Mouse (Mus musculus) hindbrain, embryonic 15.5 days (tissue): ENCODE measurements around the gene Ntf5. TPM values are rescaled to one million over a fixed set of nuclear protein-coding genes. Genes with fewer than 3 reads are reported as not detected.
A peak's percentile ranks its signal among the peaks of the same experiment; 100 is the strongest.

ENCODE experiments used
- ATAC-seq: fragments of 200-750 bp; cut with Nextera tagmentation; 2 replicates; pipeline ENCODE4 v1.8.0; 2017; ENCODE audit warnings: low read depth, moderate number of reproducible peaks, moderate TSS enrichment; ENCODE audit not compliant: low FRiP score
- H3K27ac ChIP-seq: fragments of 300-500 bp; sonication (generic); replicated peaks from 2 replicates; pipeline ENCODE4 v1.5.1; 2015; ENCODE audit warnings: mild to moderate bottlenecking, inconsistent platforms
- H3K27me3 ChIP-seq: fragments of 300-500 bp; sonication (generic); 2 replicates; pipeline ENCODE4 v1.6.1; 2015; ENCODE audit warnings: control low read depth, inconsistent platforms
- H3K36me3 ChIP-seq: fragments of 300-500 bp; sonication (generic); 2 replicates; pipeline ENCODE4 v1.6.1; 2015; ENCODE audit warnings: control low read depth, inconsistent platforms
- H3K4me1 ChIP-seq: fragments of 300-500 bp; sonication (generic); replicated peaks from 2 replicates; pipeline ENCODE4 v1.6.1; 2015; ENCODE audit warnings: control low read depth, inconsistent platforms
- H3K4me2 ChIP-seq: fragments of 300-500 bp; sonication (generic); 2 replicates; pipeline ENCODE4 v1.6.1; 2015; ENCODE audit warnings: moderate library complexity, mild to moderate bottlenecking, inconsistent platforms
- H3K4me3 ChIP-seq: fragments of 300-500 bp; sonication (generic); 2 replicates; pipeline ENCODE4 v1.5.1; 2015; ENCODE audit warnings: mild to moderate bottlenecking, inconsistent platforms
- H3K9ac ChIP-seq: fragments of 300-500 bp; sonication (generic); 2 replicates; pipeline ENCODE4 v1.6.1; 2015; ENCODE audit warnings: inconsistent platforms
- H3K9me3 ChIP-seq: fragments of 300-500 bp; sonication (generic); 2 replicates; pipeline ENCODE4 v1.6.1; 2016; ENCODE audit warnings: control low read depth, inconsistent platforms
- WGBS: fragments of 180-500 bp; shearing (Covaris S2); methylation state at CpG from one replicate; pipeline ENCODE4 v1.1.7; 2015; 5-methylcytosine and 5-hydroxymethylcytosine counted together
- polyA plus RNA-seq: library from polyadenylated mRNA; unstranded; fragments of >200 nt; fragmentation: Nextera tagmentation; extraction: Ambion mirVana; gene quantifications from 2 replicates; pipeline ENCODE4 v1.2.1, GENCODE M21; 2015

Gene Ntf5
- polyA plus RNA-seq, 1 experiment from 2014 or later, result 0.17 TPM

DNA sequence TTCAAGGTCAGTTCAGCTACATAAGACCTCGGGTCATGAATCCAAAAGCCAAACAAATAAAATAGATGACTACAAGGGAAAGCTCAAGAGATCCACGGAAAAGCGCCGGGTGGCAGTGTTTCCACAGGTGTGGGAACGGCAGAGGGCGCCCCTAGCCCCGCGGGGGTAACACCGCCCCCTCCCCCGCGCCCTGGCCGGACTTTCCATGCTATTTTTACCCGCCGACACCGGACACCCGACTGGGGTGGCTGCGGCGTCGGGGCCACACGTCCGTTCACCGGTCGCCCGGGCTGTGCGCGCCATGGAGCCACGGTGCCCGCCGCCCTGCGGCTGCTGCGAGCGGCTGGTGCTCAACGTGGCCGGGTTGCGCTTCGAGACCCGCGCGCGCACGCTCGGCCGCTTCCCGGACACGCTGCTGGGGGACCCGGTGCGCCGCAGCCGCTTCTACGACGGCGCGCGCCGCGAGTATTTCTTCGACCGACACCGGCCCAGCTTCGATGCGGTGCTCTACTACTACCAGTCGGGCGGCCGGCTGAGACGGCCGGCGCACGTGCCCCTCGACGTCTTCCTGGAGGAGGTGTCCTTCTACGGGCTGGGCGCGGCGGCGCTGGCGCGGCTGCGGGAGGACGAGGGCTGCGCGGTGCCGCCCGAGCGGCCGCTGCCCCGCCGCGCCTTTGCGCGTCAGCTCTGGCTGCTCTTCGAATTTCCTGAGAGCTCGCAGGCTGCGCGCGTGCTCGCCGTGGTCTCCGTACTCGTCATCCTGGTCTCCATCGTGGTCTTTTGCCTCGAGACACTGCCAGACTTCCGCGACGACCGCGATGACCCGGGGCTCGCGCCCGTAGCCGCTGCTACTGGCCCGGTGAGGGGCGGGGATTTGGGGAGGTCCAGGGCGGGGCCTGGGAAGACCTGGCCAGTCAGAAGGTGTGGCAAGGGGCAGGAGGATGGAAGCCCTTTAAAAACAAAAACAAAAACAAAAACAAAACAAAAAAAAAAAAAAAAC, 7.0 kb upstream of the Ntf5 start:
- Histone ChIP-seq H3K9me3 (no peaks in the 10 kb centered on the region), H3K36me3 (no peaks in the 10 kb centered on the region), H3K4me3 (peak overlapping the region; percentile 29), H3K27me3 (peaks cover 68% of the 10 kb centered on the region), H3K4me1 (peaks cover 8% of the 10 kb centered on the region; the same call in 1 of the 2 replicates), H3K27ac (no peak overlapping the region), H3K9ac (no peak overlapping the region), H3K4me2 (peak overlapping the region; percentile 51)
- 2% methylated on average over 105 of the region's 114 CpGs for WGBS
- ATAC-seq, result no peak

DNA sequence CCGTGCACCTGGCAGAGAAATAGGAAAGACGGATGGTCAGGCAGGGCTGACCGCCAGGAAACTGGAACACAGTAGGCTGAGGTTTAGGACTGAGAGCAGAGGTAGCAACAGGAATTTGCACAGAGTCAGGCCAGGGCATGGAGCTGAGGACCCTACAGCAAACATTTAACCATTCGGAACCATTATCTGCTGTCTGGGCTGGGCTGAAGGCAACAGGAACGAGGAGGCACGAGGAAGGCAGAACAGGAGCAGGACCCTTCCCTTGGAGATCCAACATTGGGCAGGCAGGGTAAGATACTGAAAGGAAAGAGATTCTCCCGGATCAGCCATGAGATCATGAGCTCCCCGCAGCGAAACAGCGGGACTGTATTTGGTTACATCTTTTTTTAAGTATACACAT, 5.7 kb upstream of the Ntf5 start:
- 84% methylated on average over 10 of the region's 10 CpGs for WGBS
- Histone ChIP-seq H3K9ac (no peak overlapping the region), H3K27ac (no peak overlapping the region), H3K27me3 (peaks cover 77% of the 10 kb centered on the region), H3K9me3 (no peaks in the 10 kb centered on the region), H3K4me2 (no peak overlapping the region), H3K4me1 (peaks cover 8% of the 10 kb centered on the region; the same call in 1 of the 2 replicates), H3K36me3 (no peaks in the 10 kb centered on the region), H3K4me3 (no peak overlapping the region)
- no peak for ATAC-seq

DNA sequence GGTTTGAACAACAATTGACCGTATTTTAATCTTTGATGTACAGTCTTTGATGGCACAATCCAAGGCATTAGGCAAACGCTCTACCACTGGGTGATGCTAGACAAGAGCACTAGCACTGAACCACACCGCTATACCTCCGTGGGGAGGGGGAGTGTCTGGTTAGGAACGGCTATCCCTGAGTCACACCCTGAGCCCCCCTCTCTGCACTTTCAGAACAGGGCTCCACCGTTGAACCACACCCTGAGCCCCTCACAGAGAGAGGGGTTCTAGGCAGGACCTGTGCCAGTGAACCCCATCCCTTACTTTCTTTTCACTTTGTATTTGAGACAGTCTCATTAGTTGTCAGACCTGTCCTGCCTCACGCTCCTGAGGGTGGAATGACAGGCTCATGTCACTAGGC, 5.1 kb upstream of the Ntf5 start:
- no peak overlapping the region for H3K27ac ChIP-seq
- no peaks in the 10 kb centered on the region for H3K36me3 ChIP-seq
- no peak overlapping the region for H3K4me3 ChIP-seq
- no peak for ATAC-seq
- H3K9me3 ChIP-seq, result no peaks in the 10 kb centered on the region
- peaks cover 12% of the 10 kb centered on the region for H3K4me1 ChIP-seq
- H3K9ac ChIP-seq, result no peak overlapping the region
- WGBS, result 75% methylated on average over 7 of the region's 7 CpGs
- H3K4me2 ChIP-seq, result no peak overlapping the region
- peaks cover 83% of the 10 kb centered on the region for H3K27me3 ChIP-seq

- WGBS, result 88% methylated on average over 17 of the region's 17 CpGs
- H3K9ac ChIP-seq, result no peak overlapping the region
- H3K36me3 ChIP-seq, result no peaks in the 10 kb centered on the region
- no peak overlapping the region for H3K4me2 ChIP-seq
- peaks cover 18% of the 10 kb centered on the region for H3K4me1 ChIP-seq
- H3K9me3 ChIP-seq, result no peaks in the 10 kb centered on the region
- no peak overlapping the region for H3K27ac ChIP-seq
- no peak for ATAC-seq
- H3K4me3 ChIP-seq, result no peak overlapping the region
- peaks cover 89% of the 10 kb centered on the region for H3K27me3 ChIP-seq
Measured at GRCm38 (mm10) chr7:45408949-45409348, 4.5 kb upstream of the Ntf5 start.

DNA sequence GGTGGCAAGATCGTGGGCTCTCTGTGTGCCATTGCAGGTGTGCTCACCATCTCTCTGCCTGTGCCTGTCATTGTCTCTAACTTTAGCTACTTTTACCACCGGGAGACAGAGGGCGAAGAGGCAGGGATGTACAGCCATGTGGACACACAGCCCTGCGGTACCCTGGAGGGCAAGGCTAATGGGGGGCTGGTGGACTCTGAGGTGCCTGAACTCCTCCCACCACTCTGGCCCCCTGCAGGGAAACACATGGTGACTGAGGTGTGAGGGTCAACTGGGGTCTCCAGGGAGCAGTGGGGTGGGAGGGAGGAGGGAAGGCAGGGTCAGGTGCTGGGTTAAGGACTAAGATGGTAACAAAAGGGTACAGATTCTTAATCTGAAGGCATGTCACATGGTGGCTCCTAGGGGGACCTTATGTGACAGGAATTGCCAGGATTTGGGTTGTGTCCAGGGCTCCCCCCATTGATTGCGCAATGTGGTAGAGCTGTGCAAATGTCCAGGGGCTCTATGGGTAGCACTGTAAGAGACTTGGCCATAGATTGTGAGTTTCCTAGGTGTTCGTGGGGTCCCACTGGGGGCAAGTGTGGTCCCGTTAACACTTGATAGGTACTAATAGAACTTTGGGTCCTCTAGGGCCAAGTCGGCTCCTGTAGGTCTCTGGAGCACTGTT, 3.9 kb upstream of the Ntf5 start:
- H3K4me3 ChIP-seq, result no peak overlapping the region
- no peak for ATAC-seq
- H3K27ac ChIP-seq, result no peak overlapping the region
- no peaks in the 10 kb centered on the region for H3K9me3 ChIP-seq
- peaks cover 23% of the 10 kb centered on the region for H3K4me1 ChIP-seq
- no peaks in the 10 kb centered on the region for H3K36me3 ChIP-seq
- peaks cover 95% of the 10 kb centered on the region for H3K27me3 ChIP-seq
- WGBS, result 89% methylated on average over 8 of the region's 8 CpGs
- no peak overlapping the region for H3K4me2 ChIP-seq
- H3K9ac ChIP-seq, result no peak overlapping the region

DNA sequence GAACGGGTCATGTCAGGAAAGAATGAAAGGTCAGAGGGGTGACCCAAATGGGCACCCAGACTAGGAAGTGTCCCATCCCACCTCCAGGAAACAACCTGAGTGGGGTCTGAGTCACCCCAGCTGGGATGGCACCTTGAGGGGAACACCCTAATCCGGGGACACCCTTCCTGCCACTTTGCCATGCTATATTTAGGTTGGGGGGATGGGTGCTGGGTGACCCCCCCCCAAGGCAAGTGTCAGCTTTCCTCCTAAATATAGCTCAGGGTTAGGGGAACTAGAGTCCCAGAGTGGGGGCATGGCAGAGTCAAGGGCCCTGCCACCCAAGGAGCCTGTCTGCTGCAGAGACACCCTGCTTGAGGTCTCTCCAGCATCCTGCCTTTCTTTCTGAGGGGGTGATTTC, 1.1 kb upstream of the Ntf5 start:
- no peak for ATAC-seq
- no peak overlapping the region for H3K4me3 ChIP-seq
- H3K27me3 ChIP-seq, result peaks cover 96% of the 10 kb centered on the region
- H3K4me2 ChIP-seq, result no peak overlapping the region
- 90% methylated on average over 2 of the region's 2 CpGs for WGBS
- H3K9ac ChIP-seq, result no peak overlapping the region
- peaks cover 18% of the 10 kb centered on the region for H3K4me1 ChIP-seq
- no peaks in the 10 kb centered on the region for H3K9me3 ChIP-seq
- H3K27ac ChIP-seq, result no peak overlapping the region
- H3K36me3 ChIP-seq, result no peaks in the 10 kb centered on the region

DNA sequence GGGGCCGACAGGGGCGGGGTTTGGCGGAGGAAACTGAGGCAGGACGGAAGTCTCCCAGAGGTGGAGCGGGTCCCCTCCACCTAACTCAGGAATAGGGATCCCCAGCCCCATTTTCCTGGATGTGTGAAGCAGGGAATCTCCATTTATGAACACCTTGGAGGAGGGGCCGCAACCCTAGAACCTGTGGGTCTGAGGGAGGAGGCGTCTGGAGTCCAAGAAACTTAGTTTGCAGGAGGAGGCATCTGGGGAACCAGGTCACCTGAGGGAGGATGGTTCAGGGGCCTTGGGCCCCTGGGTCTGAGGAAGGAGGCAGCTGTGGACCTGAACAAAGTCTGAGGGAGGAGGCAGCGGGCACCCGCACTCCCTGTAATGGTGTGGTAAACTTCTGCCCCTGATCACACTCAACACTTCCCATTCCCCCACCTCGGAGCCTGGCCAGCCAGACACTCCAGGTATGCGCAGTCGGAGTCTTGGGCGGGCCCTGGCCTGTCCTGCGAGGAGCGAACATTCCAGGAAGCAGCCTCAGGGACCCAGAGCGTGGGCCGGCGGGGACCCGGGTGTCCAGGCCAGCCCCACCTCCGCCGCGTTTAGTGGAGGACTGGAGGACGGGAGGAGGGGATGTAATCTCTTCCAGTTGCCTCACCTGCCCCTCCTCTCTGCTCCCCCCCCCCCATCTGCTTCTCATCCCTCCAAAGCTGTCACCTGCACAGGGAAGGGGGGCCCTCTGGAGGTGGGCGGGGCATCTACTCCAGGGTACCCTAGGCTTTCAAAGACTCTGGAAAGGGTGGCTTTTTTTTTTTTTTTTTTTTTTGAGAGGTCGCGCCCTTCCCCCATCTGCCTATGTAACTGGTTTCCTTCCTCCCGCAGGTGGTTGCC, 607 bp downstream of the Ntf5 start:
- H3K27ac ChIP-seq, result no peak overlapping the region
- peak; percentile 29; the same call in 1 of the 2 replicates for ATAC-seq
- peak overlapping the region; percentile 43 for H3K9ac ChIP-seq
- no peaks in the 10 kb centered on the region for H3K36me3 ChIP-seq
- peak overlapping the region; percentile 49 for H3K4me3 ChIP-seq
- peak overlapping the region; percentile 85 for H3K4me2 ChIP-seq
- peaks cover 18% of the 10 kb centered on the region for H3K4me1 ChIP-seq
- H3K9me3 ChIP-seq, result no peaks in the 10 kb centered on the region
- 2% methylated on average over 26 of the region's 27 CpGs for WGBS
- H3K27me3 ChIP-seq, result peaks cover 96% of the 10 kb centered on the region

DNA sequence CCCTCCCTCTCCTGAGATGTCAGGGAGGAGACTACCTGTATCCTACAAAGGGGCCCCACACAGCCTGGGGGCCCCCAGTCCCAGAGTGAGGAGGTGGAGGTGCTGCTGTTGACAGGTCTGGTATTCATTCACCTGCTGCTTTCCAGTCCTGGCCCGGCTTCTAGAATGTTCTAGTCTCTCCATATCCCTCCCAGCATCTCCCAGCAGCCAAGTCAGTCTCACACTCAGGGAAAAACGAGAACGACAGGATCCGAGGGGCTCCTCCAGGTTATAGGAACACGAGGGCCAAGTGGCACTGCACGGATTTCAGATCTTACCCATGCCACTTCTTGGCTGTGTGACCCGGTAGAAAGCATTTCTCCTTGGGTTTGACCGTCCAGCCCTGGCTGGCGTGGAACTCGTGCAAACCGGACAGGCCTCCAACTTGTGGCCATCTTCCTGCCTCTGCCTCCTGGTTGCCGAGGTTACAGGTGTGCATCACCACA, 1.3 kb downstream of the Ntf5 start:
- Histone ChIP-seq H3K4me1 (peaks cover 18% of the 10 kb centered on the region), H3K27ac (no peak overlapping the region), H3K9me3 (no peaks in the 10 kb centered on the region), H3K36me3 (no peaks in the 10 kb centered on the region), H3K4me2 (no peak overlapping the region), H3K27me3 (peaks cover 96% of the 10 kb centered on the region), H3K4me3 (no peak overlapping the region), H3K9ac (no peak overlapping the region)
- 43% methylated on average over 12 of the region's 12 CpGs for WGBS
- ATAC-seq, result no peak

DNA sequence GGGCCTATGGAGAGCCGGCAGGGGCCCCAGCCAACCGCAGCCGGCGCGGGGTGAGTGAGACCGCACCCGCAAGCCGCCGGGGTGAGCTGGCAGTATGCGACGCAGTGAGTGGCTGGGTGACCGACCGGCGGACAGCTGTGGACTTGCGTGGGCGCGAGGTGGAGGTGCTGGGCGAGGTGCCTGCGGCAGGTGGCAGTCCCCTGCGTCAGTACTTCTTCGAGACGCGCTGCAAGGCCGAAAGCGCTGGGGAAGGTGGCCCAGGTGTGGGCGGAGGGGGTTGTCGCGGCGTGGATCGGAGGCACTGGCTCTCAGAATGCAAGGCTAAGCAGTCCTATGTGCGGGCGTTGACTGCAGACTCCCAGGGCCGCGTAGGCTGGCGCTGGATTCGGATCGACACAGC, 2.1 kb downstream of the Ntf5 start:
- Histone ChIP-seq H3K9me3 (no peaks in the 10 kb centered on the region), H3K36me3 (no peaks in the 10 kb centered on the region), H3K4me3 (peak overlapping the region; percentile 16), H3K4me2 (peak overlapping the region; percentile 26), H3K4me1 (peaks cover 18% of the 10 kb centered on the region), H3K27ac (no peak overlapping the region), H3K27me3 (peaks cover 96% of the 10 kb centered on the region), H3K9ac (no peak overlapping the region)
- no peak for ATAC-seq
- 12% methylated on average over 37 of the region's 37 CpGs for WGBS

DNA sequence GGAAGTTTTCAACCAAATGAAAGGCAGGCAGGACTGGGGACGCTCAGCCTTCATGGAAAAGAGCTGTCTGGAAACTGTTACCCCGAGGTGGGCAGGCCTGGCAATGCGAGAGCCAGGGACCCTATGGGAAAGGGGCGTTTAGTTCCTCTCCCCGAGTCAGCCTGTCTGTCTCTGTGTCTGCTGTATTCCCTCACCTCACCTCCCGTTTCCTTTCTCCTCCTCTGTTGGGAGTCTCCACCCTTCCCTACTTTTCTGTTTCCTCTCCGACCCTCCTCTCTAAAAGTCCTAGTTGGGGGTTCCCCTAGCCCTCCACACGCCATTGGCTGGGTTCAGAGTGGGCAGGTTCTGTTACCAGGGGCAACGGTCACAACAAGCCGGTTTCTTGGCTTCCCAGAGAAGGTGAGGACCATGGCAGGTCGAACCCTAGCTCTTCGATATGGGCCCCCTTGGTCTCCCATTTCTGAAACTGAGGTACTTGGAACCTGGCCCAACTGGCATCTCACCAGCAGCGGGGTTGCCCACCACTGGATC, 4.5 kb downstream of the Ntf5 start:
- Histone ChIP-seq H3K36me3 (peaks cover 20% of the 10 kb centered on the region), H3K4me3 (no peak overlapping the region), H3K27me3 (peaks cover 86% of the 10 kb centered on the region), H3K9me3 (no peaks in the 10 kb centered on the region), H3K4me1 (peaks cover 18% of the 10 kb centered on the region), H3K27ac (no peak overlapping the region), H3K9ac (no peak overlapping the region), H3K4me2 (no peak overlapping the region)
- WGBS, result 13% methylated on average over 13 of the region's 13 CpGs
- ATAC-seq, result no peak

DNA sequence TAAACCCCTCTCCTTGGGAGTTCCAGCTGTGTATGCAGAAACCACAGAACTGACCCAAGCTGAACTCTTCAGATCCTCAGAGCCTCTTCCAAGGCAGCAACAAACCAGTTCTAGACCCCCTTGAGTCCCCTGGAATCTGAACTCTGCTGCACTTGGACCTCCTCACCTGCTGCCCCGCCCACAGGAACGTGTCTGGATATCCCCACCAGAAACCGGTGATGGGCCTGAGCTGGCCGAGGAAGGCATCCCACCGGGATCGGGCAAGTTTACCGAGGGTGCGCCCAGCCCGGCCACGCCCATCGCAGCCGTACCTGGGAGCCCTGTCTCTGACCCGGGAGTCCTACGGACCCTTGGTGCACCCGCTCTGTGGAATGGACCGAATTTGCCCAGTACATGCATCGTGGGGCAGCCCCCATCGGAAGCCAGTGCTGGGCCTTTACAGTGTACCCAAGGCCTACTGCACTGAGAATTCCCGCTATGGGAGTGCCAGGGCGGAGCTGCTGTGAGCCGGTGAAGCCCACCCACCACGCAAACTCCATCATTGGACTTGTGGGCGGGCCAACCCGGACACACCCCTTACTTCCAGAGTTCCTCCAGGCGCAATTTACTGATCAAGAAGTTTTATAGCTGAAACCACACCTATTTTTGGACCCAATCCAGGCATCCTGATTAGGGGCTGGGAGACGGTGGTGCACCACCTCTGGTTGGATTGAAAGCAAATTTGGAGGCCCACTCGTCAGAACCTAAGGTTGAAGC, 6.5 kb downstream of the Ntf5 start:
- peaks cover 4% of the 10 kb centered on the region; the same call in 1 of the 2 replicates for H3K4me1 ChIP-seq
- ATAC-seq, result no peak
- H3K9ac ChIP-seq, result no peak overlapping the region
- WGBS, result 17% methylated on average over 27 of the region's 27 CpGs
- no peak overlapping the region for H3K27ac ChIP-seq
- no peak overlapping the region for H3K4me3 ChIP-seq
- H3K36me3 ChIP-seq, result peaks cover 40% of the 10 kb centered on the region
- H3K4me2 ChIP-seq, result no peak overlapping the region
- peaks cover 66% of the 10 kb centered on the region for H3K27me3 ChIP-seq
- H3K9me3 ChIP-seq, result no peaks in the 10 kb centered on the region
